Mouse (Mus musculus) ES-Bruce4 (cell line): ENCODE results near the gene Cd109. TPM values are rescaled to one million over a fixed set of nuclear protein-coding genes. Genes with fewer than 3 reads are reported as not detected.

Experiments used
- H3K27ac ChIP-seq: 2 replicates; pipeline ENCODE4 v1.5.1; 2012; ENCODE audit warnings: low read length, inconsistent platforms; ENCODE audit not compliant: insufficient read depth
- H3K27me3 ChIP-seq: 2 replicates; pipeline ENCODE4 v1.6.1; 2012; ENCODE audit warnings: mild to moderate bottlenecking, low read length, inconsistent platforms; ENCODE audit not compliant: control insufficient read depth, poor library complexity, insufficient read depth, severe bottlenecking
- H3K36me3 ChIP-seq: 2 replicates; pipeline ENCODE4 v1.6.1; 2012; ENCODE audit warnings: inconsistent platforms, mild to moderate bottlenecking, low read length, moderate library complexity; ENCODE audit not compliant: control insufficient read depth, poor library complexity, insufficient read depth, severe bottlenecking
- H3K4me1 ChIP-seq: one replicate; pipeline ENCODE4 v1.8.1; 2011; ENCODE audit warnings: low read length; ENCODE audit not compliant: control insufficient read depth, insufficient read depth
- H3K4me3 ChIP-seq: 2 replicates; pipeline ENCODE4 v1.5.1; 2011; ENCODE audit warnings: low read depth, mild to moderate bottlenecking, low read length
- H3K9ac ChIP-seq: 2 replicates; pipeline ENCODE4 v1.6.1; 2012; ENCODE audit warnings: low read depth, mild to moderate bottlenecking, inconsistent platforms; ENCODE audit not compliant: poor library complexity, severe bottlenecking
- H3K9me3 ChIP-seq: replicated peaks from 2 replicates; pipeline ENCODE4 v1.6.1; 2012; ENCODE audit warnings: mild to moderate bottlenecking, low read length, inconsistent platforms; ENCODE audit not compliant: control insufficient read depth, poor library complexity, insufficient read depth, severe bottlenecking
- CTCF ChIP-seq: IDR thresholded peaks from one replicate; pipeline ENCODE4 v1.8.1; 2011; ENCODE audit warnings: low read depth, low read length
- EP300 ChIP-seq: IDR thresholded peaks from 2 replicates; pipeline ENCODE4 v1.6.1; 2011; ENCODE audit warnings: low read depth, low read length; ENCODE audit not compliant: insufficient read depth
- POLR2A ChIP-seq: IDR thresholded peaks from one replicate; pipeline ENCODE4 v1.8.1; 2011; ENCODE audit warnings: low read length; ENCODE audit not compliant: insufficient read depth
- polyA plus RNA-seq: library from polyadenylated mRNA; stranded (reverse); fragments of >200 nt; gene quantifications from 2 replicates; pipeline ENCODE4 v1.2.4, GENCODE M21; 2011; ENCODE audit warnings: low read depth; ENCODE audit not compliant: missing spikeins, insufficient read depth, insufficient read length

Cd109 gene
- polyA plus RNA-seq, 1 experiment = 5.7 TPM

GRCm38 (mm10) chr9:78720888-78721798 is 105.8 kb downstream of the Cd109 start:
- H3K9me3 ChIP-seq = 0 out of 2 replicates have a peak, but pooled peaks cover 2% of the 10 kb centered on the region
- H3K27ac ChIP-seq = no peak overlapping the region
- no peaks in the 10 kb centered on the region for H3K27me3 ChIP-seq
- H3K4me3 ChIP-seq = no peak overlapping the region
- no peaks in the 10 kb centered on the region for H3K36me3 ChIP-seq
- H3K4me1 ChIP-seq = no peaks in the 10 kb centered on the region
- no peak for TF ChIP-seq CTCF
- TF ChIP-seq EP300 = no peak
- TF ChIP-seq POLR2A = no peak
- no peak overlapping the region for H3K9ac ChIP-seq

- no peaks in the 10 kb centered on the region for H3K4me1 ChIP-seq
- H3K9me3 ChIP-seq = no peaks in the 10 kb centered on the region; the same call in 1 of the 2 replicates
- H3K27me3 ChIP-seq = no peaks in the 10 kb centered on the region
- no peak overlapping the region for H3K27ac ChIP-seq
- no peak overlapping the region for H3K9ac ChIP-seq
- no peak for TF ChIP-seq POLR2A
- TF ChIP-seq EP300 = no peak
- no peak for TF ChIP-seq CTCF
- H3K4me3 ChIP-seq = no peak overlapping the region
- no peaks in the 10 kb centered on the region for H3K36me3 ChIP-seq
These were observed 116.6 kb downstream of the Cd109 start for GRCm38 (mm10) chr9:78731931-78732330.

GRCm38 (mm10) chr9:78735519-78735918 is 120.2 kb downstream of the Cd109 start:
- H3K4me3 ChIP-seq = no peak overlapping the region
- no peaks in the 10 kb centered on the region; the same call in 1 of the 2 replicates for H3K9me3 ChIP-seq
- H3K4me1 ChIP-seq = no peaks in the 10 kb centered on the region
- no peaks in the 10 kb centered on the region for H3K36me3 ChIP-seq
- TF ChIP-seq EP300 (no peak), POLR2A (no peak), CTCF (no peak)
- no peak overlapping the region for H3K9ac ChIP-seq
- no peaks in the 10 kb centered on the region for H3K27me3 ChIP-seq
- no peak overlapping the region for H3K27ac ChIP-seq

- TF ChIP-seq POLR2A (no peak), EP300 (no peak), CTCF (no peak)
- no peaks in the 10 kb centered on the region for H3K27me3 ChIP-seq
- H3K4me1 ChIP-seq = no peaks in the 10 kb centered on the region
- H3K9ac ChIP-seq = no peak overlapping the region
- no peaks in the 10 kb centered on the region for H3K9me3 ChIP-seq
- H3K36me3 ChIP-seq = no peaks in the 10 kb centered on the region
- no peak overlapping the region for H3K4me3 ChIP-seq
- no peak overlapping the region for H3K27ac ChIP-seq
These were observed 126.7 kb downstream of the Cd109 start for GRCm38 (mm10) chr9:78742012-78742411.

- Histone ChIP-seq H3K36me3 (no peaks in the 10 kb centered on the region), H3K27ac (no peak overlapping the region), H3K27me3 (no peaks in the 10 kb centered on the region), H3K9me3 (no peaks in the 10 kb centered on the region), H3K4me1 (no peaks in the 10 kb centered on the region), H3K9ac (no peak overlapping the region), H3K4me3 (no peak overlapping the region)
- TF ChIP-seq EP300 (no peak), CTCF (no peak), POLR2A (no peak)
These were observed 134.9 kb downstream of the Cd109 start for GRCm38 (mm10) chr9:78750246-78750645.

Other genes starting within 250 kb of the Cd109 start
- 5,317 and 5,424 TPM in 2 replicates for gene Dppa5a, start 247.4 kb upstream of the Cd109 start, polyA plus RNA-seq
- 75.0 and 86.4 TPM in 2 replicates for gene Ooep, start 236.8 kb upstream of the Cd109 start, polyA plus RNA-seq
- 2.8 and 4.9 TPM in 2 replicates for gene Ddx43, start 219.8 kb upstream of the Cd109 start, polyA plus RNA-seq
- gene Cgas, start 172.3 kb upstream of the Cd109 start, polyA plus RNA-seq = 1.1 and 1.2 TPM in 2 replicates
- 23.1 and 26.2 TPM in 2 replicates for gene Mto1, start 167.3 kb upstream of the Cd109 start, polyA plus RNA-seq
- not detected in 2 replicates for gene Gm17324, start 166.8 kb upstream of the Cd109 start, polyA plus RNA-seq
- gene Eef1a1, start 126.4 kb upstream of the Cd109 start, polyA plus RNA-seq = 19,892 and 21,149 TPM in 2 replicates
- 12.7 and 14.9 TPM in 2 replicates for gene Slc17a5, start 27.5 kb upstream of the Cd109 start, polyA plus RNA-seq